Mouse (Mus musculus): ENCODE results near the gene Ddx6. TPM values are rescaled to one million over a fixed set of nuclear protein-coding genes. Genes with fewer than 3 reads are reported as not detected.
A peak's percentile ranks its signal among the peaks of the same experiment; 100 is the strongest.

Ddx6 gene
- polyA plus RNA-seq, 1 experiment from 2014 or later: 23.5 TPM

GRCm38 (mm10) chr9:44647026-44647425 is 42.3 kb downstream of the Ddx6 start:
- H3K36me3 ChIP-seq (replicated peaks): 0 out of 2 replicates have a peak, but pooled peaks cover 4% of the 10 kb centered on the region
- 94% methylated on average over 8 of the region's 8 CpGs for WGBS
- H3K4me1 ChIP-seq: no peaks in the 10 kb centered on the region
- H3K4me3 ChIP-seq: no peak overlapping the region
- H3K9me3 ChIP-seq: peaks cover 4% of the 10 kb centered on the region; the same call in 1 of the 2 replicates
- no peaks in the 10 kb centered on the region for H3K27me3 ChIP-seq (replicated peaks; ENCODE audit: low read depth, poor library complexity, severe bottlenecking)
- no peak for DNase-seq (ENCODE audit: low spot score)
- H3K27ac ChIP-seq (replicated peaks): no peak overlapping the region

- Histone ChIP-seq H3K27ac (replicated peaks) (no peak overlapping the region), H3K27me3 (replicated peaks; ENCODE audit: low read depth, poor library complexity, severe bottlenecking) (no peaks in the 10 kb centered on the region), H3K9me3 (no peaks in the 10 kb centered on the region), H3K4me1 (no peaks in the 10 kb centered on the region), H3K4me3 (no peak overlapping the region), H3K36me3 (replicated peaks) (no peaks in the 10 kb centered on the region)
- 90% methylated on average over 4 of the region's 4 CpGs for WGBS
- DNase-seq (ENCODE audit: low spot score): no peak
Measured at GRCm38 (mm10) chr9:44647656-44648055, 43.0 kb downstream of the Ddx6 start.

- DNase-seq (ENCODE audit: low spot score): no peak
- Histone ChIP-seq H3K4me1 (no peaks in the 10 kb centered on the region), H3K4me3 (no peak overlapping the region), H3K27me3 (replicated peaks; ENCODE audit: low read depth, poor library complexity, severe bottlenecking) (no peaks in the 10 kb centered on the region; the same call in 1 of the 2 replicates), H3K36me3 (replicated peaks) (no peaks in the 10 kb centered on the region), H3K9me3 (no peaks in the 10 kb centered on the region), H3K27ac (replicated peaks) (no peak overlapping the region)
- 85% methylated on average over 7 of the region's 7 CpGs for WGBS
Measured at GRCm38 (mm10) chr9:44648881-44649281, 44.2 kb downstream of the Ddx6 start.

- Histone ChIP-seq H3K36me3 (replicated peaks) (no peaks in the 10 kb centered on the region), H3K27me3 (replicated peaks; ENCODE audit: low read depth, poor library complexity, severe bottlenecking) (no peaks in the 10 kb centered on the region; the same call in 1 of the 2 replicates), H3K9me3 (no peaks in the 10 kb centered on the region), H3K27ac (replicated peaks) (no peak overlapping the region), H3K4me3 (no peak overlapping the region), H3K4me1 (peaks cover 8% of the 10 kb centered on the region)
- WGBS: 7% methylated on average over 8 of the region's 8 CpGs
- peak; percentile 75 for DNase-seq (ENCODE audit: low spot score)
Measured at GRCm38 (mm10) chr9:44652027-44652426, 47.3 kb downstream of the Ddx6 start.

- H3K27ac ChIP-seq (replicated peaks): no peak overlapping the region
- no peaks in the 10 kb centered on the region for H3K36me3 ChIP-seq (replicated peaks)
- peaks cover 8% of the 10 kb centered on the region for H3K4me1 ChIP-seq
- H3K4me3 ChIP-seq: no peak overlapping the region
- WGBS: 73% methylated on average over 4 of the region's 4 CpGs
- no peak for DNase-seq (ENCODE audit: low spot score)
- H3K9me3 ChIP-seq: no peaks in the 10 kb centered on the region
- H3K27me3 ChIP-seq (replicated peaks; ENCODE audit: low read depth, poor library complexity, severe bottlenecking): no peaks in the 10 kb centered on the region; the same call in 1 of the 2 replicates
Measured at GRCm38 (mm10) chr9:44653896-44654295, 49.2 kb downstream of the Ddx6 start.

- Histone ChIP-seq H3K27me3 (replicated peaks; ENCODE audit: low read depth, poor library complexity, severe bottlenecking) (no peaks in the 10 kb centered on the region; the same call in 1 of the 2 replicates), H3K4me1 (peaks cover 8% of the 10 kb centered on the region), H3K36me3 (replicated peaks) (no peaks in the 10 kb centered on the region), H3K4me3 (peak overlapping the region; percentile 37), H3K27ac (replicated peaks) (no peak overlapping the region), H3K9me3 (no peaks in the 10 kb centered on the region)
- 28% methylated on average over 26 of the region's 26 CpGs for WGBS
- peak; percentile 66 for DNase-seq (ENCODE audit: low spot score)
Measured at GRCm38 (mm10) chr9:44655098-44656066, 50.7 kb downstream of the Ddx6 start.

GRCm38 (mm10) chr9:44663706-44664105 is 59.0 kb downstream of the Ddx6 start:
- Histone ChIP-seq H3K27ac (replicated peaks) (no peak overlapping the region), H3K27me3 (replicated peaks; ENCODE audit: low read depth, poor library complexity, severe bottlenecking) (no peaks in the 10 kb centered on the region), H3K4me3 (no peak overlapping the region), H3K36me3 (replicated peaks) (no peaks in the 10 kb centered on the region), H3K9me3 (no peaks in the 10 kb centered on the region), H3K4me1 (no peaks in the 10 kb centered on the region)
- WGBS: 89% methylated on average over 6 of the region's 6 CpGs
- DNase-seq (ENCODE audit: low spot score): no peak

GRCm38 (mm10) chr9:44671416-44671815 is 66.7 kb downstream of the Ddx6 start:
- 91% methylated on average over 5 of the region's 5 CpGs for WGBS
- H3K27ac ChIP-seq (replicated peaks): no peak overlapping the region
- no peaks in the 10 kb centered on the region for H3K36me3 ChIP-seq (replicated peaks)
- H3K9me3 ChIP-seq: no peaks in the 10 kb centered on the region
- no peak for DNase-seq (ENCODE audit: low spot score)
- H3K27me3 ChIP-seq (replicated peaks; ENCODE audit: low read depth, poor library complexity, severe bottlenecking): no peaks in the 10 kb centered on the region
- no peaks in the 10 kb centered on the region for H3K4me1 ChIP-seq
- no peak overlapping the region for H3K4me3 ChIP-seq

- Histone ChIP-seq H3K36me3 (replicated peaks) (no peaks in the 10 kb centered on the region), H3K4me1 (no peaks in the 10 kb centered on the region), H3K9me3 (no peaks in the 10 kb centered on the region), H3K27ac (replicated peaks) (no peak overlapping the region), H3K27me3 (replicated peaks; ENCODE audit: low read depth, poor library complexity, severe bottlenecking) (no peaks in the 10 kb centered on the region), H3K4me3 (no peak overlapping the region)
- no peak for DNase-seq (ENCODE audit: low spot score)
- WGBS: 69% methylated on average over 2 of the region's 2 CpGs
Measured at GRCm38 (mm10) chr9:44672291-44672865, 67.7 kb downstream of the Ddx6 start.

- Histone ChIP-seq H3K36me3 (replicated peaks) (no peaks in the 10 kb centered on the region), H3K4me1 (no peaks in the 10 kb centered on the region), H3K4me3 (no peak within 1 kb of the TSS), H3K27me3 (replicated peaks; ENCODE audit: low read depth, poor library complexity, severe bottlenecking) (no peaks in the 10 kb centered on the region), H3K9me3 (no peaks in the 10 kb centered on the region), H3K27ac (replicated peaks) (no peak within 1 kb of the TSS)
- no peak for DNase-seq (ENCODE audit: low spot score)
- 84% methylated on average over 3 of the region's 3 CpGs for WGBS
Measured at GRCm38 (mm10) chr9:44673005-44673404, 68.3 kb downstream of the Ddx6 start, which contains the start of gene Treh. TSS of gene Treh (plus strand) at chr9:44673233.

GRCm38 (mm10) chr9:44678288-44678871 is 73.7 kb downstream of the Ddx6 start:
- no peak for DNase-seq (ENCODE audit: low spot score)
- Histone ChIP-seq H3K27me3 (replicated peaks; ENCODE audit: low read depth, poor library complexity, severe bottlenecking) (no peaks in the 10 kb centered on the region), H3K36me3 (replicated peaks) (no peaks in the 10 kb centered on the region), H3K9me3 (no peaks in the 10 kb centered on the region), H3K4me3 (no peak overlapping the region), H3K4me1 (no peaks in the 10 kb centered on the region), H3K27ac (replicated peaks) (no peak overlapping the region)
- WGBS: 93% methylated on average over 2 of the region's 2 CpGs

GRCm38 (mm10) chr9:44679565-44679964 is 74.9 kb downstream of the Ddx6 start:
- Histone ChIP-seq H3K9me3 (no peaks in the 10 kb centered on the region), H3K4me1 (no peaks in the 10 kb centered on the region), H3K4me3 (no peak overlapping the region), H3K27me3 (replicated peaks; ENCODE audit: low read depth, poor library complexity, severe bottlenecking) (no peaks in the 10 kb centered on the region), H3K36me3 (replicated peaks) (no peaks in the 10 kb centered on the region), H3K27ac (replicated peaks) (no peak overlapping the region)
- DNase-seq (ENCODE audit: low spot score): no peak
- WGBS: 75% methylated on average over 5 of the region's 5 CpGs

All from embryonic facial prominence, embryonic 10.5 days (tissue).